Mouse (Mus musculus): Measurements from ENCODE around the gene Cxcl17.
"Not testable (repeated sequence)": the region's sequence is repeated elsewhere in the genome, so short reads cannot be mapped to it uniquely, and the experiment has no call there.

Gene Cxcl17

DNA sequence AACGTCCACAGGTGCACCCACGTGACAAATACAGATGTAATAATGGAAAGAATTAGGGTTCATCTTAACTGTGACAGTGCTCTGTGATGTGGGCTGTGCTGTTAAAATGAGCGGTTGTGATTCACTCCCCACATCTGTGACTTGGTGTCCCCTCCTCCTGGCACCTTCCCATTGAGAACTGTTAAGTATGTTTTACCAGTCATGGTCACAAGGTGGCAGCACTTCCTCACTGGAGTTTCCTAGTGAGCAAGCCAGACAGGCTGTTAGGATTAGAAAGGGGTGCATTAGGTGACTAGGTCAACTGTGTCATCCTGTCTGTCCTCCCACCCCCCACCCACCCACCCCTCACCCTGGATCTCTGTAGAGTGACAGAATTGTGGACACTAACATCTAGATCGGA lies 11.7 kb upstream of the Cxcl17 start:
- DNase-seq = peak; percentile 79

DNA sequence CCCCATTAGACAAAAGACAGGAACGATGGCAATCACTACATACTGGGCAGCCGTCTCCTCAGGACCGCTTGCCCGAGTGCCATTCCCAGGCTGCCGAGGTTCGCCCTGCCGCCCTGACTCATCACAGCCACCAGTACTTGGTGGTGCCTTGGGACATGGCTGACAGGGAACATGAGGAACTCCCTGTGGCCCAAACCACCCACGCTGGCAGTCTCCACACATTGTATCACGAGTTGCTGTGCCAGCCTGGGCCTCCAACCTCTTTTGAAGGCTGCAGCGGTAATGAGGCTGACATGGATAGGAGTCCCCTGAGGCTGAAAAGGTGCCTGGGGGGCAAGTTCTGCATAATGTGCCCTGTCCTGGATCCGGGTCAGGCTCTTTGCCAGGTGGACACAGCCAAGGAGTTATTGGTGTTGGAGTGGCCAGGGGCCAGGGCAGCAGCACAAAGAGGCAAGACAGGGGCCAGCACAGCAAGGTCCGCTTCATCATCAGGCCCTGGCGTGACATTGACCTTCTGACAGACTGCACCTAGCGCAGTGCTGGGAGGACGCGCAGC lies 9.7 kb upstream of the Cxcl17 start:
- DNase-seq = no peak

- no peak for DNase-seq
Observed at GRCm38 (mm10) chr7:25419943-25420342, 7.3 kb upstream of the Cxcl17 start.

- no peak for DNase-seq
Observed at GRCm38 (mm10) chr7:25419536-25419935, 6.8 kb upstream of the Cxcl17 start.

DNA sequence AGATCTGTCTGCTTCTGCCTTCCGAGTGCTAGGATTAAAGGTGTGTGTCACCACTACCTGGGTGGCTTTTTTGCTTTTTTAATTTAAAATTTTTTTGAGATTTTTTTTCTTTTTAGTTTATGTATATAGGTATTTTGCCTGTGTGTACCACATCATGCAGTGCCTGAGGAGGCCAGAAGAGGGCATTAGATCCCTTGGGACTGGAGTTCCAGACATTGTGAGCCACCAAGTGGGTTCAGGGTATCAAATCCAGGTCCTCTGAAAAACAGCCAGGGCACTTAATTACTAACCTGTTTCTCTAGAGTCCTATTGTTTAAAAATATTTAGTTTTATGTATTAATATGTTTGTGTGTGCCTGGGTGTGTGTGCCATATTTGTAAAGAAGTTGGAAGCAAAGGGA lies 4.9 kb upstream of the Cxcl17 start:
- no peak for DNase-seq

- no peak for DNase-seq
Observed at GRCm38 (mm10) chr7:25411861-25412260, 825 bp downstream of the Cxcl17 start.

DNA sequence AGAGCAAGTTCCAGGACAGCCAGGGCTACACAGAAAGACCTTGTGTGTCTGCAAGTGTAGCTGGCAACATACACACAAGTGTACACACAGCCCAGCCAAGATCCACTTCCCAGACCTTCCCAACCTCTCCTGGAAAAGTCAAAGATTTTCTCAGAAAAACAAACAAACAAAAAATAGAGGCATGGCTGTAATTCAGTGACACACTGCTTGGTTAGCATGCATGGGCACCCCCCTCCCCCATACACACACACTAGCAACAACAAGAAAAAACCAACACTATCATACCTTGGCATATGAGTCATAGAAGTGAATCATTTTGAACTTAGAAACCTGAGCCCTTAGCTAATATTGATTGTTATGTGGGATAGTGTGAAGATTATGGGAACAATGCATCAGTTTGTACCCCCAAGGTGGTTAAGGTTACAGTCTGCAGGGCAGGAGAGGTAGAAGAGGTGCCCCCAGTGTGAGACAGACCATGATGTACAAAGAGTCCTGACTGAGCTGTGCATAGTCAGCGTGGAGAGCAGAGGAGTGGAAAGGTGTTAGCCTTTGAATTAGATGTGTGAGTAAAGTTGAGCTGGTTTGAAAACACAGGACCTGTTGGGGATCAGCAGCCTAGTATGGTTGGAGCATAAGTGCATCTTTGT lies 1.6 kb downstream of the Cxcl17 start:
- DNase-seq = no peak

- DNase-seq = no peak
Observed at GRCm38 (mm10) chr7:25409114-25409760, 3.4 kb downstream of the Cxcl17 start.

DNA sequence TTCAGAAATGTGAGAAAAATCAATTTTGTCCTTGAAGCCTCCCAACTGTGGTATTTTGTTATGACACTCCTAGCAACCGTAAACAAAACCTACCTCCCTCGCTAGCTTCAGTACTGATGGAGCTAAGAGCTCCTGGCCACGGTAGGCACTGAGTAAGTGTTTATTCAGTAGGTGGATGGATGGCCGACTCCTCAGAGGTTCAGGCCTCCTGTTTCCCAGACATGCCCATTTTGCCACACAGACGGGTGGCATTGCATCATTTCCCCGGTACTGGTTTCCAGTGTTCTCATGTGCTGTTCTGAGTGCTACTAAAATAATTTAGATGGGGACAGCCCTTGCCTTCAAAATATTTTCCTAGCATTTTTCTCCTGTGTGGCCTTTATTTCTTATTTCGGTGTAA lies 6.2 kb downstream of the Cxcl17 start:
- DNase-seq = no peak

DNA sequence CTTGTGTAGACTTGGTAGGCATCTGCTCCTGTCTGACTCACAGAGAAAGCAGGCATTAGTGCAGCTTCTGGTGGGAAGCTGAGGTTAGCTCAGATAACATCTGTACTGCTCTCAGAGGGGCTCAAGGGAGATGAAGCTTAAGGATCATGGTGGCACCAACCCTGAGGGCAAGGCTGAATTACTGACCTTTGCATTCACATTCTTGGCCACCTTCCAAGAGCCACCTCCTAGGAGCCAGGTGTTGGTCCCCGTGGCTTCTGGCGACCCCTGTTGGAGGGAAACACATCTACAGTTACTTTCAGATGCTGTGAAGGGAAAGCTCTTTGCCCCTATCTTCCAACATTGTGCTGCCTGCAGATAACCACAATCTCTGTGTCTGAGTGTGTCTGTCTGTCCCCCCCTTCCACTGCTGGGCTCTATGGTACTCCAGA lies 10.0 kb downstream of the Cxcl17 start:
- DNase-seq = peak; percentile 44

DNA sequence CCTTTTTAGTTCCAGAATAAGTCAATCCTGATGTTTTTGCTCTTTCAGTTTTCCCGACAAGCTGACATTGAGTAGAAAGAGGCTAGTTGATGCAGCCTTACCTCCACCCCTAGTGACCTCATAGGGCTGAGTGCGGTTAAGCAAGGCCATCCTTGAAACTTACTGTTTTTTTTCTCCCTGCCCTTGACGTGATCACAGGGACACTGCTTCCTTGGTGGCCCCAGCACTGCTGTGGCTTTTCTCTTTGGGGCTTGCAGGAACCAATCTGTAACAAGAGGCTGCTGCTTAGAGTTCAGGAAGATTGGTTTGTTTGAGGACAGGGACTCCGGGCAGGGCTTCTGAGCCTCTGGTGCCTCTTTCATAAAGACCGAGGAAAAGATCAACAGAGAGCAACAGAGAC lies 10.7 kb downstream of the Cxcl17 start:
- DNase-seq = no peak

GRCm38 (mm10) chr7:25401551-25401950 lies 11.1 kb downstream of the Cxcl17 start:
- no peak for DNase-seq

GRCm38 (mm10) chr7:25399028-25399427 lies 13.7 kb downstream of the Cxcl17 start:
- DNase-seq = not testable (repeated sequence)

DNA sequence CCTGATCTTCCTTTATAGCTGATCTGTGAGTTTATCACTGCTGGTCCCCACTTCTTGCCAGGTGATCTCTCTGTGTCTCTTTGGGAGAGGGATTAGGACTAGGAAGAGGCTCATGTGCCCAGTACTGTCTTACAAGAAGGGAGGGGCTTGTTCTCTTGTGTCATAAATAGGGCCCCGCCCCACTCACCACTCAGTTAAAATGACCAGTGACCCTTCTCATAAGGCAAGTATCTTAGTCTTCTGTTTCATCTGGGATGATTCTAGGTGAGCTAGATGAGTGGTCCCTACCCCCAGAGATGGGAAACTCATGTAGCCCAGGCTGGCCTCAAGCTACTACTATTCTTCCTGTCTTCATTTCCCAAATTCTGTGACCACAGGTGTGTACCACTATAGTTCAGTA lies 14.1 kb downstream of the Cxcl17 start, which contains the start of gene Lipe:
Gene Lipe (minus strand): TSS at position 101 of the 400 bp plus-strand sequence.
- DNase-seq = no peak

GRCm38 (mm10) chr7:25396621-25397020 lies 16.1 kb downstream of the Cxcl17 start:
- no peak for DNase-seq

- peak; percentile 95 for DNase-seq
Observed at GRCm38 (mm10) chr7:25395558-25396521, 16.8 kb downstream of the Cxcl17 start.

DNA sequence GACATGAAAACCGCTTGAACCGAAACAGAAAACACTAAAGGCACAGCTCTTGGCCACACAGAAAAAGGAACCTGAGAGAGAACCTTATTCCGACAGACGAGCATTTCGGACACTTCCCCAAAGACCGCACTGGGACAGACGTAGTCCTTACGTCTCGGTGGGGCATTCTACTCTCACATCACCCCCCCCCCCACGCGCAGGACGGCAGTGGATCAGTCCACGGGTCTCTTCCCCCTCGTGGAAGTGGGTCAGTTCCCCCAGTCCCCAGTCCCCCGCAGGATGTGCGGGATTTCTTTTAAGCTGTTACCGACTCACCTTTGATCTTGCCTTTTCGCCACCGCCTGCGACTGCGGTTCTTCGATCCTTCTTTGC lies 17.5 kb downstream of the Cxcl17 start:
- no peak for DNase-seq

DNA sequence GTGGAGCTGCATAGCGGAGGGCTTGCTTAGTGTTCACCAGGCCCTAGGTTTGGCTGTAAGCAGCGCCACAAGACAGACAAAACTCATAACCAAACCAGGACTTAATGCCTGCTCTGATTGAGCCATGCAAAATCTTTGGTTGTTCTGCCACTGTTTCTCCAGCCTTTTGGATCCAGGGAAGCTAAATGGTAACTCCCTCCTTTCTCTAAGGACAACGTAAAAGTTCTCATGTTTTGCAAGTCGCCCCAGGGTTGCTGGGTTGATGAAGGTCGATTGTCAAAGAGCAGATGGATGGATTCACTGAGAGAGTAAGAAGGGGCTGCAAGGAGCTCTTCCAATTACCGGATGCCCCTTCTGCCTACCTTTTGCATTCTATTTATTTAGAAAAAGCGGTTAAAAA lies 17.9 kb downstream of the Cxcl17 start:
- DNase-seq = no peak

GRCm38 (mm10) chr7:25393451-25394210 lies 19.1 kb downstream of the Cxcl17 start:
- DNase-seq = no peak

DNA sequence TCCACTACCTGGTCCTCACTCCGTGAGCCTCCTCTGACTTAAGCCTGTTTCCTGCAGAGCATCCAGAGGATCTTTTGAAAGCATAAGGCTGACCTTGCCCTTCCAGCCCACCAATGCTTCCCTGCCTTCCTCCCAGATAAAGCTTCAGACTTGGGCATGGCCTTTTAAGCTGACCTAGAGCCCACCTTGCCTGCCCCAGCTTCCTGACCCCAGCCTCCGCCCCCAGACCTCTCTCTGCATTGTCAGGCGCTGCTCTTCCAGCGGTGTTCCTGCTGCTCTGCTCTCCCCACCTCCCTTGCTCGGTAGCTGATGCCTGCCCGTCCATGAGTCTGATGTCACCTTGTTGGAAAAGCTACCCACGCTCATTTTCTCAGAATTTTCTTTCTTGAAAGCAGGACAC lies 19.8 kb downstream of the Cxcl17 start:
- DNase-seq = no peak

- DNase-seq = no peak
Observed at GRCm38 (mm10) chr7:25391856-25392453, 20.7 kb downstream of the Cxcl17 start.

- peak; percentile 8 for DNase-seq
Observed at GRCm38 (mm10) chr7:25390986-25391385, 21.7 kb downstream of the Cxcl17 start.

All from cerebellum, adult 8-10 months (tissue).